Mouse (Mus musculus): ENCODE measurements around the gene Vrk3. TPM values are rescaled to one million over a fixed set of nuclear protein-coding genes. Genes with fewer than 3 reads are reported as not detected.
A peak's percentile ranks its signal among the peaks of the same experiment; 100 is the strongest.
"Not testable (repeated sequence)": the region's sequence is repeated elsewhere in the genome, so short reads cannot be mapped to it uniquely, and the experiment has no call there.

The Vrk3 gene
- total RNA-seq (2014; rRNA removed), result 18.7 and 19.6 TPM in 2 replicates
- 27.1 and 31.1 TPM in 2 replicates for polyA plus RNA-seq (2015; fragmentation: Nextera tagmentation; extraction: Ambion mirVana)

- peak within 1 kb of the TSS; percentile 81 for H3K27ac ChIP-seq (ENCODE audit: low read depth, low read length)
- peak; percentile 95 for DNase-seq
- H3K4me2 ChIP-seq (ENCODE audit: low read depth), result peak within 1 kb of the TSS; percentile 66
- H3K4me1 ChIP-seq (ENCODE audit: insufficient read depth), result peaks cover 4% of the 10 kb centered on the region; the same call in 1 of the 2 replicates
- 0 out of 2 replicates have a peak, but pooled peaks cover 10% of the 10 kb centered on the region for H3K36me3 ChIP-seq (ENCODE audit: insufficient read depth)
- no peak for TF ChIP-seq CTCF (IDR thresholded peaks at IDR 0.05; ENCODE audit: low read depth)
- H3K27me3 ChIP-seq (ENCODE audit: insufficient read depth, low read length), result no peaks in the 10 kb centered on the region
- H3K9me3 ChIP-seq (ENCODE audit: low read length), result no peaks in the 10 kb centered on the region
- H3K4me3 ChIP-seq (ENCODE audit: low read depth, low read length), result peak within 1 kb of the TSS; percentile 74
- WGBS, result under 1% methylated on average over 43 of the region's 44 CpGs
- peak within 1 kb of the TSS; percentile 71 for H3K9ac ChIP-seq
- ATAC-seq, result peak; percentile 95
These were observed at the start of gene Vrk3 for GRCm38 (mm10) chr7:44748101-44749044. Gene Vrk3, plus strand, starts transcription at chr7:44748413.

DNA sequence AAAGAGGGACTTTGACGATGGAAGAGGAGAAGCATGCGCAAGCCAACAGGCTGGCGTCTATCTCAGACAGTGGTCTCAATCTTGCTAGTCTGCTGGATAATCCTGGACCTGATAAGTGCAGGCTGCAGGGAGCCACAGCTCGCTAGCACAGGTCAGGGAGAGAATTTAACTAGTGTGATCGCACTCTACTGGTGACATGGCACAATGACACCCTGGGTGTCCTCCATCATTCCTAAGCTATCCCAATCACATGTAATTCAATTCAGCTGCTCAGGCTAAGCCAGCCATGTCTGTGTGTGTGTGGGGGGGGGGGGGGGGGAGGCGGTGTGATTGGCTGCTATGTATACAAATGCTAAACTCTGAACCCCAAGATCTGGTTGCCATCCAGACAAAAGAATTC lies 46.3 kb upstream of the Vrk3 start:
- no peaks in the 10 kb centered on the region for H3K9me3 ChIP-seq (ENCODE audit: low read length)
- peak; percentile 73 for TF ChIP-seq CTCF (IDR thresholded peaks at IDR 0.05; ENCODE audit: low read depth)
- H3K4me3 ChIP-seq (ENCODE audit: low read depth, low read length), result no peak overlapping the region
- DNase-seq, result peak; percentile 47
- H3K36me3 ChIP-seq (ENCODE audit: insufficient read depth), result no peaks in the 10 kb centered on the region
- H3K27me3 ChIP-seq (ENCODE audit: insufficient read depth, low read length), result no peaks in the 10 kb centered on the region
- H3K4me2 ChIP-seq (ENCODE audit: low read depth), result no peak overlapping the region
- no peak overlapping the region for H3K9ac ChIP-seq
- 7% methylated on average over 6 of the region's 6 CpGs for WGBS
- peak; percentile 83 for ATAC-seq
- H3K4me1 ChIP-seq (ENCODE audit: insufficient read depth), result no peaks in the 10 kb centered on the region
- no peak overlapping the region for H3K27ac ChIP-seq (ENCODE audit: low read depth, low read length)

DNA sequence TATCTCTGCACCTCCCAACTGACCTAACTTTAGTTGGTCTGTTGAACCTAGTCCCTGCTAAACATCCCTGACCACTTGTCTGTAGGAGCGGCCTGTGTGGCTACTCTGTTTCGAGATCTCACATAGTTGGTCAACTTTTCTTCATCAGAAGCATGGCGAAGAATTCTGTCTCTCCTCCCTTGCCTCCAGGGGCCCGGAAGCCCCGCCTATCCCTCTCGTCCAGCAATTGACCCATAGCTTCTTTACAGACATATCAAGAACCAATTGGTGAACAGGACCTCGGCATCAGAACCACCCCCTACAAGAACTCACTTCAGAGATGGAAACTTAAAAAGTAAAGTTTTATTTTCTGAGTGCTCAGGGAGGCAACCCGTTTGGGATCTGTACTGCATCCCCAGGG lies 45.2 kb upstream of the Vrk3 start:
- ATAC-seq, result no peak
- DNase-seq, result no peak
- Histone ChIP-seq H3K9me3 (ENCODE audit: low read length) (no peaks in the 10 kb centered on the region), H3K4me2 (ENCODE audit: low read depth) (no peak overlapping the region), H3K27me3 (ENCODE audit: insufficient read depth, low read length) (no peaks in the 10 kb centered on the region), H3K36me3 (ENCODE audit: insufficient read depth) (no peaks in the 10 kb centered on the region), H3K27ac (ENCODE audit: low read depth, low read length) (no peak overlapping the region), H3K9ac (no peak overlapping the region), H3K4me3 (ENCODE audit: low read depth, low read length) (no peak overlapping the region), H3K4me1 (ENCODE audit: insufficient read depth) (no peaks in the 10 kb centered on the region)
- WGBS, result 80% methylated on average over 8 of the region's 8 CpGs
- TF ChIP-seq CTCF (IDR thresholded peaks at IDR 0.05; ENCODE audit: low read depth), result no peak

DNA sequence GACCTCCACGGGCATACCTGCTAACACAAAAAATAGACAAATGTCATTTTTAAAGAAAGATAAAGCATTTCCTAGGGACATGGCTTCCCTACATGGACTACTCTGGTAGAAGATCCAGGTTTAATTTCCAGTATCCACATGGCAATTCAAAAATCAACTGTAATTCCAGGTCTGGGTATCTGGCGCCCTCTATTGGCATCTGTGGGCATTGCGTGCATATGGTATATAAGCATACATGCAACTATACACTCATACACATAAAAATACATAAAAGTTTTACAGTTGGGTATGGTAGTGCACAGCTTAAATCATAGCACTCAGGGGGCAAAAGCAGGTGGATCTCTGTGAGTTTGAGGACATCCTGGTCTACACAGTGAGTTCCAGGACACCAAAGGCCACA lies 43.9 kb upstream of the Vrk3 start:
- Histone ChIP-seq H3K36me3 (ENCODE audit: insufficient read depth) (no peaks in the 10 kb centered on the region), H3K4me3 (ENCODE audit: low read depth, low read length) (no peak overlapping the region), H3K4me1 (ENCODE audit: insufficient read depth) (no peaks in the 10 kb centered on the region), H3K4me2 (ENCODE audit: low read depth) (no peak overlapping the region), H3K9me3 (ENCODE audit: low read length) (no peaks in the 10 kb centered on the region), H3K27ac (ENCODE audit: low read depth, low read length) (no peak overlapping the region), H3K9ac (no peak overlapping the region), H3K27me3 (ENCODE audit: insufficient read depth, low read length) (no peaks in the 10 kb centered on the region)
- peak; percentile 69 for TF ChIP-seq CTCF (IDR thresholded peaks at IDR 0.05; ENCODE audit: low read depth)
- 58% methylated on average over 3 of the region's 3 CpGs for WGBS
- DNase-seq (peak; percentile 58), ATAC-seq (no peak)

DNA sequence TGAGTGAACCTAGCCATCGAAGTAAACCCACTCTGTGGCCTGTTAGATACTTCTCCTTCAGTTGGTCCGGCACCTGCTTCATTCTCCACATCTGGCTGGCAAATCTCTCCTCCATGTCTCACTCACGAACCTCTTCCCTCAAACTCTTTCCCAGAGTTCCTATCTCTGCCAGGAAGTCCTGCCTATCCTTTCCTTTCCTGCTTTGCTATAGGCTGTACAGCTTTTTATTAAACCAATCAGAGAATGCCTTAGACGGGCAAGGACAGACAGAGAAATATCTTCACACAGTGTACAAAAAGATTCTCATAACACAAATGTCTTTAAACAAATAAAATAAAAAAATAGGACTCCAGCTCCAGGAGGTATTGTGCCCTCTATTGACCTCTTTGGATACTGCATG lies 43.1 kb upstream of the Vrk3 start:
- no peak overlapping the region for H3K4me2 ChIP-seq (ENCODE audit: low read depth)
- TF ChIP-seq CTCF (IDR thresholded peaks at IDR 0.05; ENCODE audit: low read depth), result no peak
- ATAC-seq, result no peak

DNA sequence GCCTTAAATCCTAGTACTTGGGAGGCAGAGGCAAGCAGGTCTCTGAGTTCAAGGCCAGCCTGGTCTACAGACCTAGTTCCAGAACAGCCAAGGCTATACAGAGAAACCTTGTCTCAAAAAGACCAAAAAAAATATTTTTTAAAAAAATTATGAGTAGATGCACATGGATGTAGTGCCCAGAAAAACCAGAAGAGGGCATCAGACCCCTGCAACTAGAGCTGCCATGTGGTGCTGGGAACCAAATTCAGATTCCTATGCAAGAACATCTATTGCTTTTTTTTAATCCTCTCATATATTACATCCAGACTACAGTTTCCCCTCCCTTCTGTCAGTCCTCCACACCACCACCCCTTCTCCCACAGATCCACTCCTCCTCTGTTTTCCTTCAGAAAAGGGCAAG lies 41.9 kb upstream of the Vrk3 start:
- no peaks in the 10 kb centered on the region for H3K27me3 ChIP-seq (ENCODE audit: insufficient read depth, low read length)
- H3K36me3 ChIP-seq (ENCODE audit: insufficient read depth), result no peaks in the 10 kb centered on the region
- H3K4me2 ChIP-seq (ENCODE audit: low read depth), result no peak overlapping the region
- no peak for DNase-seq
- TF ChIP-seq CTCF (IDR thresholded peaks at IDR 0.05; ENCODE audit: low read depth), result no peak
- H3K9ac ChIP-seq, result no peak overlapping the region
- no peak overlapping the region for H3K4me3 ChIP-seq (ENCODE audit: low read depth, low read length)
- H3K27ac ChIP-seq (ENCODE audit: low read depth, low read length), result no peak overlapping the region
- H3K9me3 ChIP-seq (ENCODE audit: low read length), result no peaks in the 10 kb centered on the region
- ATAC-seq, result no peak
- H3K4me1 ChIP-seq (ENCODE audit: insufficient read depth), result no peaks in the 10 kb centered on the region

More for the DNA sequence above, 43.1 kb upstream of the Vrk3 start:
- no peak overlapping the region for H3K4me3 ChIP-seq (ENCODE audit: low read depth, low read length)
- DNase-seq, result no peak
- 92% methylated on average over 4 of the region's 4 CpGs for whole genome bisulfite sequencing
- no peaks in the 10 kb centered on the region for H3K9me3 ChIP-seq (ENCODE audit: low read length)
- no peaks in the 10 kb centered on the region for H3K27me3 ChIP-seq (ENCODE audit: insufficient read depth, low read length)
- H3K4me1 ChIP-seq (ENCODE audit: insufficient read depth), result no peaks in the 10 kb centered on the region
- H3K36me3 ChIP-seq (ENCODE audit: insufficient read depth), result no peaks in the 10 kb centered on the region
- H3K9ac ChIP-seq, result no peak overlapping the region
- H3K27ac ChIP-seq (ENCODE audit: low read depth, low read length), result no peak overlapping the region

DNA sequence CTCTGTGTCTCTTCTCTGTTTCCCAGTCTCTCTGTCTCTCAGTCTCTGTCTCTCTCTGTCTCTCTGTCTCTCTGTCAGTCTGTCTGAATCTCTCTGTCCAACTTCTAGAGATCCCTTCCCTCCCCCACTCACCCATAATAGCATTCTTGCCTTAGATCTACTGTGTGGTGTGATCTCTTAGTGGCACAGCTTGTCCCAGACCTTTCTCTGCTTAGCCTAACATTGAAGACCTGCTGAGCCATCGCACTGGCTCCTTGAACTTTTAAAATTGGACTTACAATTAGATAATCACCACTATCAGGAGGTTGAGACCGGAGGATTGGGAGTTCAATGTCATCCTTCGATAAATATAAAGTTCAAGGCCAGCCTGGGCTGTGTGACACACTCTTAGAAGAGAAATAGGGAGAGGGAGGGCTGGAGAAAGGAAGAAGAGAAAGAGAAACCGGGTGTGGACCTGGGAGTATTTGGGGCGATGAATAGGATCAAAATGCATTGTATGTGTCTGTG lies 41.0 kb upstream of the Vrk3 start:
- Histone ChIP-seq H3K4me3 (ENCODE audit: low read depth, low read length) (no peak overlapping the region), H3K36me3 (ENCODE audit: insufficient read depth) (no peaks in the 10 kb centered on the region), H3K4me1 (ENCODE audit: insufficient read depth) (no peaks in the 10 kb centered on the region), H3K4me2 (ENCODE audit: low read depth) (no peak overlapping the region), H3K27me3 (ENCODE audit: insufficient read depth, low read length) (no peaks in the 10 kb centered on the region), H3K9ac (no peak overlapping the region), H3K27ac (ENCODE audit: low read depth, low read length) (no peak overlapping the region), H3K9me3 (ENCODE audit: low read length) (no peaks in the 10 kb centered on the region)
- TF ChIP-seq CTCF (IDR thresholded peaks at IDR 0.05; ENCODE audit: low read depth), result no peak
- ATAC-seq (no peak), DNase-seq (no peak)
- 89% methylated on average over 5 of the region's 5 CpGs for WGBS

GRCm38 (mm10) chr7:44708093-44708492 lies 40.1 kb upstream of the Vrk3 start:
- not testable (repeated sequence) for H3K9me3 ChIP-seq (ENCODE audit: low read length); H3K27me3 ChIP-seq (ENCODE audit: insufficient read depth, low read length); H3K27ac ChIP-seq (ENCODE audit: low read depth, low read length); H3K4me2 ChIP-seq (ENCODE audit: low read depth); H3K4me1 ChIP-seq (ENCODE audit: insufficient read depth); ATAC-seq; H3K4me3 ChIP-seq (ENCODE audit: low read depth, low read length); DNase-seq; H3K36me3 ChIP-seq (ENCODE audit: insufficient read depth); H3K9ac ChIP-seq
- 90% methylated on average over 5 of the region's 6 CpGs for WGBS
